Mouse (Mus musculus) forebrain, embryonic 16.5 days (tissue): ENCODE results near the gene Fam172a. TPM values are rescaled to one million over a fixed set of nuclear protein-coding genes. Genes with fewer than 3 reads are reported as not detected.

Source experiments
- ATAC-seq: fragments of 200-750 bp; cut with Nextera tagmentation; 2 replicates; pipeline ENCODE4 v1.8.0; 2017; ENCODE audit warnings: mild to moderate bottlenecking, moderate library complexity
- H3K27ac ChIP-seq: fragments of 300-500 bp; sonication (generic); 2 replicates; pipeline ENCODE4 v1.5.1; 2014; ENCODE audit warnings: low read length, control low read depth
- H3K27me3 ChIP-seq: fragments of 300-500 bp; sonication (generic); replicated peaks from 2 replicates; pipeline ENCODE4 v1.6.1; 2014; ENCODE audit warnings: low read length; ENCODE audit not compliant: control insufficient read depth, insufficient read depth
- H3K36me3 ChIP-seq: fragments of 300-500 bp; sonication (generic); 2 replicates; pipeline ENCODE4 v1.6.1; 2014; ENCODE audit not compliant: control insufficient read depth, insufficient read depth
- H3K4me1 ChIP-seq: fragments of 300-500 bp; sonication (generic); replicated peaks from 2 replicates; pipeline ENCODE4 v1.6.1; 2014; ENCODE audit warnings: low read length; ENCODE audit not compliant: control insufficient read depth, insufficient read depth
- H3K4me2 ChIP-seq: fragments of 300-500 bp; sonication (generic); 2 replicates; pipeline ENCODE4 v1.6.1; 2014; ENCODE audit warnings: mild to moderate bottlenecking, low read length, control low read depth
- H3K4me3 ChIP-seq: fragments of 300-500 bp; sonication (generic); replicated peaks from 2 replicates; pipeline ENCODE4 v1.5.1; 2014; ENCODE audit warnings: mild to moderate bottlenecking, low read length, control low read depth
- H3K9ac ChIP-seq: fragments of 300-500 bp; sonication (generic); replicated peaks from 2 replicates; pipeline ENCODE4 v1.6.1; 2014; ENCODE audit warnings: low read depth, low read length, control low read depth
- H3K9me3 ChIP-seq: fragments of 300-500 bp; sonication (generic); 2 replicates; pipeline ENCODE4 v1.6.1; 2016; ENCODE audit warnings: low read length; ENCODE audit not compliant: control insufficient read depth
- WGBS: fragments of 180-500 bp; shearing (Covaris S2); extraction: QIAGEN DNeasy Blood & Tissue Kit; methylation state at CpG from one replicate; pipeline ENCODE4 v1.1.7; 2014; 5-methylcytosine and 5-hydroxymethylcytosine counted together
- polyA plus RNA-seq: library from polyadenylated mRNA; unstranded; fragments of >200 nt; fragmentation: Nextera tagmentation; extraction: Ambion mirVana; gene quantifications from 2 replicates; pipeline ENCODE4 v1.2.1, GENCODE M21; 2015

Fam172a gene
- polyA plus RNA-seq, 1 experiment from 2014 or later, result 59.5 TPM

- H3K4me2 ChIP-seq, result peak overlapping the region; percentile 59
- H3K4me3 ChIP-seq, result peak overlapping the region; percentile 90
- H3K9me3 ChIP-seq, result no peaks in the 10 kb centered on the region
- under 1% methylated on average over 31 of the region's 33 CpGs for WGBS
- no peak for ATAC-seq
- H3K27me3 ChIP-seq, result 0 out of 2 replicates have a peak, but pooled peaks cover 2% of the 10 kb centered on the region
- H3K27ac ChIP-seq, result peak overlapping the region; percentile 100
- peaks cover 7% of the 10 kb centered on the region; the same call in 1 of the 2 replicates for H3K4me1 ChIP-seq
- peak overlapping the region; percentile 99 for H3K9ac ChIP-seq
- H3K36me3 ChIP-seq, result no peaks in the 10 kb centered on the region
These were observed 496.1 kb downstream of the Fam172a start for GRCm38 (mm10) chr13:78197819-78198390.

GRCm38 (mm10) chr13:78198391-78198870 is 496.6 kb downstream of the Fam172a start:
- no peaks in the 10 kb centered on the region for H3K36me3 ChIP-seq
- H3K4me3 ChIP-seq, result peak overlapping the region; percentile 90
- peak overlapping the region; percentile 99 for H3K9ac ChIP-seq
- peak overlapping the region; percentile 100 for H3K27ac ChIP-seq
- H3K4me2 ChIP-seq, result peak overlapping the region; percentile 59
- peaks cover 7% of the 10 kb centered on the region; the same call in 1 of the 2 replicates for H3K4me1 ChIP-seq
- no peaks in the 10 kb centered on the region for H3K9me3 ChIP-seq
- 0% methylated on average over 34 of the region's 63 CpGs for WGBS
- ATAC-seq, result 0 out of 2 replicates have a peak, but pooled peaks have one; percentile 2
- 0 out of 2 replicates have a peak, but pooled peaks cover 2% of the 10 kb centered on the region for H3K27me3 ChIP-seq

GRCm38 (mm10) chr13:78198871-78199641 is 497.2 kb downstream of the Fam172a start:
- peak overlapping the region; percentile 59 for H3K4me2 ChIP-seq
- H3K9ac ChIP-seq, result peak overlapping the region; percentile 99
- H3K4me3 ChIP-seq, result peak overlapping the region; percentile 90
- no peaks in the 10 kb centered on the region for H3K36me3 ChIP-seq
- peak; percentile 2; the same call in 1 of the 2 replicates for ATAC-seq
- H3K4me1 ChIP-seq, result peaks cover 9% of the 10 kb centered on the region
- 0% methylated on average over 80 of the region's 92 CpGs for WGBS
- 0 out of 2 replicates have a peak, but pooled peaks cover 2% of the 10 kb centered on the region for H3K27me3 ChIP-seq
- peak overlapping the region; percentile 100 for H3K27ac ChIP-seq
- H3K9me3 ChIP-seq, result no peaks in the 10 kb centered on the region

- WGBS, result 0% methylated on average over 14 of the region's 14 CpGs
- ATAC-seq, result no peak
- H3K36me3 ChIP-seq, result no peaks in the 10 kb centered on the region
- H3K9ac ChIP-seq, result peak within 1 kb of the TSS; percentile 99
- H3K4me3 ChIP-seq, result peak within 1 kb of the TSS; percentile 90
- H3K9me3 ChIP-seq, result no peaks in the 10 kb centered on the region
- H3K4me2 ChIP-seq, result peak within 1 kb of the TSS; percentile 59
- H3K27me3 ChIP-seq, result 0 out of 2 replicates have a peak, but pooled peaks cover 2% of the 10 kb centered on the region
- H3K4me1 ChIP-seq, result peaks cover 15% of the 10 kb centered on the region
- peak within 1 kb of the TSS; percentile 100 for H3K27ac ChIP-seq
These were observed 497.9 kb downstream of the Fam172a start, which contains the start of gene Nr2f1 for GRCm38 (mm10) chr13:78199642-78200160. Gene Nr2f1 (minus strand): TSS chr13:78199757.

- peak overlapping the region; percentile 84 for H3K27ac ChIP-seq
- peak; percentile 30 for ATAC-seq
- H3K27me3 ChIP-seq, result 0 out of 2 replicates have a peak, but pooled peaks cover 2% of the 10 kb centered on the region
- H3K9me3 ChIP-seq, result no peaks in the 10 kb centered on the region
- peak overlapping the region; percentile 59 for H3K4me2 ChIP-seq
- peak overlapping the region; percentile 46 for H3K4me3 ChIP-seq
- H3K4me1 ChIP-seq, result peaks cover 10% of the 10 kb centered on the region
- WGBS, result 0% methylated on average over 9 of the region's 9 CpGs
- H3K9ac ChIP-seq, result 0 out of 2 replicates have a peak overlapping the region, but pooled peaks have one; percentile 18
- H3K36me3 ChIP-seq, result no peaks in the 10 kb centered on the region
These were observed 498.6 kb downstream of the Fam172a start for GRCm38 (mm10) chr13:78200407-78200806.

- peak overlapping the region; percentile 85 for H3K9ac ChIP-seq
- WGBS, result under 1% methylated on average over 25 of the region's 30 CpGs
- H3K36me3 ChIP-seq, result no peaks in the 10 kb centered on the region
These were observed 499.4 kb downstream of the Fam172a start for GRCm38 (mm10) chr13:78200991-78201870.

GRCm38 (mm10) chr13:78201871-78202565 is 500.2 kb downstream of the Fam172a start:
- Histone ChIP-seq H3K4me3 (peak overlapping the region; percentile 74), H3K36me3 (no peaks in the 10 kb centered on the region), H3K9ac (peak overlapping the region; percentile 85), H3K27ac (peak overlapping the region; percentile 97), H3K4me1 (peaks cover 9% of the 10 kb centered on the region), H3K9me3 (no peaks in the 10 kb centered on the region), H3K27me3 (no peaks in the 10 kb centered on the region), H3K4me2 (peak overlapping the region; percentile 47)
- under 1% methylated on average over 22 of the region's 22 CpGs for WGBS
- ATAC-seq, result peak; percentile 26

More at GRCm38 (mm10) chr13:78200991-78201870, 499.4 kb downstream of the Fam172a start:
- Histone ChIP-seq H3K4me1 (peaks cover 9% of the 10 kb centered on the region), H3K9me3 (no peaks in the 10 kb centered on the region), H3K27ac (peak overlapping the region; percentile 97), H3K4me2 (peak overlapping the region; percentile 59), H3K4me3 (peak overlapping the region; percentile 74), H3K27me3 (no peaks in the 10 kb centered on the region)
- peak; percentile 61 for ATAC-seq
